Mouse (Mus musculus): ENCODE measurements around the gene Msi1.

Msi1 gene

GRCm38 (mm10) chr5:115469791-115470190 is 40.4 kb downstream of the Msi1 start:
- DNase-seq (ENCODE audit: low spot score): no peak

- peak; percentile 52 for DNase-seq (ENCODE audit: low spot score)
Observed at GRCm38 (mm10) chr5:115470766-115471531, 41.5 kb downstream of the Msi1 start.

- DNase-seq (ENCODE audit: low spot score): no peak
Observed at GRCm38 (mm10) chr5:115473191-115473590, 43.8 kb downstream of the Msi1 start.

- no peak for DNase-seq (ENCODE audit: low spot score)
Observed at GRCm38 (mm10) chr5:115474174-115474828, 44.9 kb downstream of the Msi1 start.

- no peak for DNase-seq (ENCODE audit: low spot score)
Observed at GRCm38 (mm10) chr5:115475337-115476106, 46.1 kb downstream of the Msi1 start.

- DNase-seq (ENCODE audit: low spot score): no peak
Observed at GRCm38 (mm10) chr5:115476107-115476727, 46.8 kb downstream of the Msi1 start.

- DNase-seq (ENCODE audit: low spot score): no peak
Observed at GRCm38 (mm10) chr5:115479561-115479960, 50.2 kb downstream of the Msi1 start.

GRCm38 (mm10) chr5:115480101-115480500 is 50.7 kb downstream of the Msi1 start:
- DNase-seq (ENCODE audit: low spot score): peak; percentile 48

- no peak for DNase-seq (ENCODE audit: low spot score)
Observed at GRCm38 (mm10) chr5:115482390-115483265, 53.2 kb downstream of the Msi1 start.

- no peak for DNase-seq (ENCODE audit: low spot score)
Observed at GRCm38 (mm10) chr5:115483385-115483784, 54.0 kb downstream of the Msi1 start.

- peak; percentile 82 for DNase-seq (ENCODE audit: low spot score)
Observed at GRCm38 (mm10) chr5:115483947-115484920, 54.8 kb downstream of the Msi1 start, which contains the start of gene Sirt4. Sirt4 (minus strand) TSS chr5:115484725.

GRCm38 (mm10) chr5:115484996-115485395 is 55.6 kb downstream of the Msi1 start:
- no peak for DNase-seq (ENCODE audit: low spot score)

GRCm38 (mm10) chr5:115485489-115486205 is 56.2 kb downstream of the Msi1 start:
- no peak for DNase-seq (ENCODE audit: low spot score)

- no peak for DNase-seq (ENCODE audit: low spot score)
Observed at GRCm38 (mm10) chr5:115486726-115487125, 57.3 kb downstream of the Msi1 start.

GRCm38 (mm10) chr5:115487353-115487752 is 58.0 kb downstream of the Msi1 start:
- DNase-seq (ENCODE audit: low spot score): no peak

- no peak for DNase-seq (ENCODE audit: low spot score)
Observed at GRCm38 (mm10) chr5:115487942-115488580, 58.7 kb downstream of the Msi1 start.

- DNase-seq (ENCODE audit: low spot score): peak; percentile 81
Observed at GRCm38 (mm10) chr5:115488841-115489698, 59.7 kb downstream of the Msi1 start.

Measured in urinary bladder, postnatal 14 days (tissue).